Mouse (Mus musculus) kidney, adult 10 weeks (tissue): ENCODE data around the gene Trnp1. TPM values are rescaled to one million over a fixed set of nuclear protein-coding genes. Genes with fewer than 3 reads are reported as not detected.

ENCODE experiments used
- polyA plus RNA-seq: library from polyadenylated mRNA; stranded (reverse); fragments of 350-450 nt; fragmentation: Illumina TruSeq; extraction: RNeasy Lipid Tissue Mini Kit (QIAGEN cat#74804); gene quantifications from one replicate; pipeline ENCODE4 v1.2.3, GENCODE M21; 2014; ENCODE audit warnings: low read depth, low replicate concordance

Trnp1 gene
- not detected for polyA plus RNA-seq

DNA sequence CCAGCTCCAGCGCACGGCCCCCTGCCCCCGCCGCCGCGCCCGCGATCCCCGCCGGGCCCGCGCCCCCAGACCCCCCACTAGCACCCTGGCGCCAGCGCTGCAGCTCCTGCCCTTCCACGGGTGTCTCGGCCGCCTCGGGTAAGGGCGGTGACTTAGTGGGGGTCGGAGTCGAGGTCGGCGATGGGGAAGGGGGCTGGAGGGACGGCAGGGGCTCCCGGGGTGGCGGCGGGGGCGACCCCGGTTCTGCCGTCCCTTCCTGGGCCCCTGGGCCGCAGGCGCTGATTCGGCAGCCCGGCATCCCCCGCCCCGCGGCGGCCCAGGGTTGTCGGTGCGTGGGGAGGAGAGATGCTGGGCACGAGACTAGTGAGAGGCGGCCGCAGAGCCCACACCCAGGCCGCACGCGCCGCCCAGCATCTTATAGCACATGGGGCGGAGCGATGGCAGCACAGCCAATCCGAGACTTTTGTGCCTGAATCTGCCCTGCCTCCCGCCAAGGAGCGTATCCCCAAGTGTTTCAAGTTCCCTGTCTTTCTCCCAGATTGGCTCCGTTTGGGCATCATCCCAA lies at the start of gene Trnp1:
Gene Trnp1, minus strand, starts transcription at position 391 of the 565 bp plus-strand sequence.

GRCm38 (mm10) chr4:133545272-133546231 lies 47.2 kb upstream of the Trnp1 start, which contains the start of gene Nudc:
TSS of gene Nudc (minus strand) at chr4:133545996.

GRCm38 (mm10) chr4:133518601-133519368 lies 20.4 kb upstream of the Trnp1 start, which contains the start of gene Kdf1:
TSS of gene Kdf1 (plus strand) at chr4:133518963.

DNA sequence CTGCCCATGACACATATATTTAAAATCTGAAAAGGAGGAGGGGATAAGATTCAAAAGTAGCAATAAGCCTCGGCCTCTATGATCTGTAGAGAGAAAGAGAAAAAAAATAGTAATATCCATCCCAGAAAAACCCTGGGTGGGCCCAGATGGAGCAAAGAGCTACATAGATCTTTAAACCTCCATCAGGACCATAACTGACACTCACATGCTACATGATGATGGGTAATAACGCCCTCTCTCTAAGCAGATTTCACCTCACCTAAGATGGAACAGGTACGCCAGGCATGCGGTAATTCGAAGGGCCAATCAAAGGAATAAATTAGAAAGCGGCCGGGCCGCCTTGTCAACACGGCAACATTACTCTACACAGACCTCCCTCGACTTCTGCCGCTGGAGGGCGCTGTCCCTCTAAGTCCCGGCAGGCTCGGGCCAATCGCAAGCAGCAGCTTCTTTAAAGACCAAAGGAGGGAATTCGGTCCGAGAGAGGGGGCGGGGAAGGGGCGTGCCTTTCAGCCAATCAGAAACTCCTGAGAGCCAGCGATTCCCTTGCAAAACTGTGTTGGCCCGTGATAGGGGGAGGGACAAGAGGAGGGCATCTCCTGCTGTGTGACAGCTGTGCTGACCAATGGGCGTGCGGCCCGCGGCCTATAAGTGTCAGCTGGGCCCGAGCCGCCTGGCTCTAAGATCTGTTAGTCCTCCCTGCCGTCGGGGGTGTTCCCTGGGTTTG lies 18.7 kb downstream of the Trnp1 start, which contains the start of gene Tent5b:
Gene Tent5b, plus strand, starts transcription at position 675 of the 727 bp plus-strand sequence.

Other genes with a start within 250 kb of the Trnp1 start
- gene Sytl1, start 235.4 kb downstream of the Trnp1 start, polyA plus RNA-seq = not detected
- 1.4 TPM for gene Tmem222, start 220.8 kb downstream of the Trnp1 start, polyA plus RNA-seq
- 5.0 TPM for gene Wdtc1, start 145.1 kb downstream of the Trnp1 start, polyA plus RNA-seq
- gene Slc9a1, start 128.8 kb downstream of the Trnp1 start, polyA plus RNA-seq = 1.2 TPM
- not detected for gene Tent5b, start 18.4 kb downstream of the Trnp1 start, polyA plus RNA-seq
- gene Kdf1, start 20.4 kb upstream of the Trnp1 start, polyA plus RNA-seq = 1.1 TPM
- 20.4 TPM for gene Nudc, start 47.4 kb upstream of the Trnp1 start, polyA plus RNA-seq
- not detected for gene Nr0b2, start 54.8 kb upstream of the Trnp1 start, polyA plus RNA-seq
- not detected for gene Gpatch3, start 76.2 kb upstream of the Trnp1 start, polyA plus RNA-seq
- 0.57 TPM for gene Gpn2, start 85.8 kb upstream of the Trnp1 start, polyA plus RNA-seq
- gene Sfn, start 103.6 kb upstream of the Trnp1 start, polyA plus RNA-seq = not detected
- gene Zdhhc18, start 151.6 kb upstream of the Trnp1 start, polyA plus RNA-seq = 1.8 TPM
- 4.7 TPM for gene Pigv, start 174.1 kb upstream of the Trnp1 start, polyA plus RNA-seq